Mouse (Mus musculus) kidney, adult 2 months (tissue): ENCODE measurements at regions not wholly inside any gene's neighbourhood (a gene's known extent, or its start where the extent isn't known, plus 50 kb on each side); places are given as distances from the start of the nearest gene placed in this dataset.
"Not testable (repeated sequence)": the region's sequence is repeated elsewhere in the genome, so short reads cannot be mapped to it uniquely, and the experiment has no call there.

ENCODE experiments used
- DNase-seq: peaks from one replicate; pipeline ENCODE4 v3.0.0; 2021
- H3K27ac ChIP-seq: fragments of 200-500 bp; 2 replicates; pipeline ENCODE4 v1.5.1; 2012; ENCODE audit warnings: low read depth, low read length, control low read depth, inconsistent platforms; ENCODE audit not compliant: insufficient read depth
- H3K27me3 ChIP-seq: fragments of 200-500 bp; replicated peaks from 2 replicates; pipeline ENCODE4 v1.6.1; 2012; ENCODE audit warnings: mild to moderate bottlenecking, moderate library complexity, low read length, inconsistent platforms; ENCODE audit not compliant: control insufficient read depth, insufficient read depth
- H3K36me3 ChIP-seq: fragments of 200-500 bp; 2 replicates; pipeline ENCODE4 v1.6.1; 2012; ENCODE audit warnings: mild to moderate bottlenecking, moderate library complexity, low read length, inconsistent platforms; ENCODE audit not compliant: control insufficient read depth, insufficient read depth
- H3K4me1 ChIP-seq: fragments of 200-500 bp; 2 replicates; pipeline ENCODE4 v1.6.1; 2011; ENCODE audit warnings: low read length; ENCODE audit not compliant: control insufficient read depth, insufficient read depth
- H3K4me3 ChIP-seq: fragments of 200-500 bp; 2 replicates; pipeline ENCODE4 v1.5.1; 2011; ENCODE audit warnings: mild to moderate bottlenecking, low read depth, low read length, control low read depth; ENCODE audit not compliant: insufficient read depth
- WGBS: fragments of 180-500 bp; shearing (Covaris S2); methylation state at CpG from one replicate; pipeline ENCODE4 v1.1.7; 2018; 5-methylcytosine and 5-hydroxymethylcytosine counted together

GRCm38 (mm10) chr13:61805300-61805699 lies 235.4 kb upstream of the Cts3 start:
- 96% methylated on average over 3 of the region's 3 CpGs for WGBS

GRCm38 (mm10) chr13:61804168-61804874 lies 234.4 kb upstream of the Cts3 start:
- H3K36me3 ChIP-seq, H3K27me3 ChIP-seq, H3K4me1 ChIP-seq, H3K27ac ChIP-seq: not testable (repeated sequence)
- H3K4me3 ChIP-seq = peak overlapping the region; percentile 67
- DNase-seq = peak; percentile 63
- WGBS = under 1% methylated on average over 19 of the region's 19 CpGs

More at GRCm38 (mm10) chr13:61805300-61805699, 235.4 kb upstream of the Cts3 start:
- H3K27ac ChIP-seq, H3K4me3 ChIP-seq, DNase-seq, H3K27me3 ChIP-seq, H3K36me3 ChIP-seq, H3K4me1 ChIP-seq: not testable (repeated sequence)

GRCm38 (mm10) chr13:61803763-61804162 lies 233.8 kb upstream of the Cts3 start:
- not testable (repeated sequence) for H3K27ac ChIP-seq, DNase-seq, H3K27me3 ChIP-seq, H3K4me1 ChIP-seq, H3K36me3 ChIP-seq
- WGBS = 28% methylated on average over 5 of the region's 5 CpGs
- H3K4me3 ChIP-seq = peak overlapping the region; percentile 67

- DNase-seq, H3K4me3 ChIP-seq: not testable (repeated sequence)
- WGBS = 80% methylated on average over 1 of the region's 1 CpGs
These were observed 193.5 kb upstream of the Cts3 start for GRCm38 (mm10) chr13:61763457-61763856.

More at GRCm38 (mm10) chr13:61763457-61763856, 193.5 kb upstream of the Cts3 start:
- not testable (repeated sequence) for H3K27me3 ChIP-seq, H3K27ac ChIP-seq, H3K4me1 ChIP-seq, H3K36me3 ChIP-seq
